Mouse (Mus musculus): ENCODE results near the gene Trex2.

- TF ChIP-seq POLR2A (IDR thresholded peaks at IDR 0.05; ENCODE audit: low read depth, low read length) (no peak), CTCF (IDR thresholded peaks at IDR 0.05; ENCODE audit: extremely low read depth, insufficient read depth, insufficient read length, insufficient replicate concordance) (no peak)
These were observed 24.1 kb downstream of the Trex2 start, which contains the start of gene Zfp92 for GRCm38 (mm10) chrX:73410880-73411517.

All from spleen, adult 2 months (tissue).